Mouse (Mus musculus) forebrain, embryonic 14.5 days (tissue): ENCODE data around the gene Baiap2l1. TPM values are rescaled to one million over a fixed set of nuclear protein-coding genes. Genes with fewer than 3 reads are reported as not detected.

ENCODE experiments used
- polyA plus RNA-seq: library from polyadenylated mRNA; unstranded; fragments of >200 nt; fragmentation: Nextera tagmentation; extraction: Ambion mirVana; gene quantifications from 2 replicates; pipeline ENCODE4 v1.2.1, GENCODE M21; 2014

The Baiap2l1 gene
- polyA plus RNA-seq, 1 experiment from 2014 or later: 0.81 TPM

Other genes starting within 250 kb of the Baiap2l1 start
- 0.06 TPM in 1 of 2 replicates, not detected in the other for gene Bhlha15, start 167.8 kb downstream of the Baiap2l1 start, polyA plus RNA-seq
- 21.7 and 26.5 TPM in 2 replicates for gene Tecpr1, start 134.5 kb downstream of the Baiap2l1 start, polyA plus RNA-seq
- 82.8 and 105 TPM in 2 replicates for gene Bri3, start 113.7 kb downstream of the Baiap2l1 start, polyA plus RNA-seq
- 3.0 TPM in 2 replicates for gene Nptx2, start 187.8 kb upstream of the Baiap2l1 start, polyA plus RNA-seq